Mouse (Mus musculus): ENCODE measurements at regions not wholly inside any gene's neighbourhood (a gene's known extent, or its start where the extent isn't known, plus 50 kb on each side); places are given as distances from the start of the nearest gene placed in this dataset.
"Not testable (repeated sequence)": the region's sequence is repeated elsewhere in the genome, so short reads cannot be mapped to it uniquely, and the experiment has no call there.

GRCm38 (mm10) chr6:22487467-22487866, 131.4 kb upstream of the Fam3c start:
- Histone ChIP-seq H3K27me3 (ENCODE audit: insufficient read depth, low read length) (no peaks in the 10 kb centered on the region), H3K4me2 (ENCODE audit: low read depth, low read length) (no peak overlapping the region), H3K36me3 (ENCODE audit: insufficient read depth, low read length) (no peaks in the 10 kb centered on the region), H3K9me3 (ENCODE audit: low read length) (no peaks in the 10 kb centered on the region), H3K4me1 (ENCODE audit: insufficient read depth, low read length) (no peaks in the 10 kb centered on the region), H3K4me3 (ENCODE audit: low read length) (no peak overlapping the region), H3K27ac (no peak overlapping the region), H3K9ac (replicated peaks; ENCODE audit: low read length) (no peak overlapping the region)
- ATAC-seq = no peak
- TF ChIP-seq CTCF (IDR thresholded peaks at IDR 0.05; ENCODE audit: low read depth) = no peak
- WGBS = 87% methylated on average over 3 of the region's 3 CpGs
- DNase-seq (ENCODE audit: low spot score) = no peak

GRCm38 (mm10) chr6:22485828-22486518, 129.9 kb upstream of the Fam3c start:
- Histone ChIP-seq H3K4me1 (ENCODE audit: insufficient read depth, low read length) (no peaks in the 10 kb centered on the region), H3K36me3 (ENCODE audit: insufficient read depth, low read length) (no peaks in the 10 kb centered on the region), H3K4me2 (ENCODE audit: low read depth, low read length) (no peak overlapping the region), H3K27me3 (ENCODE audit: insufficient read depth, low read length) (no peaks in the 10 kb centered on the region), H3K9me3 (ENCODE audit: low read length) (no peaks in the 10 kb centered on the region), H3K9ac (replicated peaks; ENCODE audit: low read length) (no peak overlapping the region), H3K4me3 (ENCODE audit: low read length) (no peak overlapping the region), H3K27ac (no peak overlapping the region)
- ATAC-seq (no peak), DNase-seq (ENCODE audit: low spot score) (no peak)
- 72% methylated on average over 11 of the region's 11 CpGs for WGBS
- TF ChIP-seq CTCF (IDR thresholded peaks at IDR 0.05; ENCODE audit: low read depth) = no peak

GRCm38 (mm10) chr6:22482257-22482656, 126.2 kb upstream of the Fam3c start:
- DNase-seq (ENCODE audit: low spot score); H3K9ac ChIP-seq (replicated peaks; ENCODE audit: low read length); H3K4me1 ChIP-seq (ENCODE audit: insufficient read depth, low read length); H3K27ac ChIP-seq; H3K27me3 ChIP-seq (ENCODE audit: insufficient read depth, low read length); H3K4me3 ChIP-seq (ENCODE audit: low read length); H3K9me3 ChIP-seq (ENCODE audit: low read length); H3K4me2 ChIP-seq (ENCODE audit: low read depth, low read length); ATAC-seq; H3K36me3 ChIP-seq (ENCODE audit: insufficient read depth, low read length): not testable (repeated sequence)
- whole genome bisulfite sequencing = 88% methylated on average over 4 of the region's 4 CpGs

GRCm38 (mm10) chr6:22474604-22475003, 118.6 kb upstream of the Fam3c start:
- Histone ChIP-seq H3K27ac (no peak overlapping the region), H3K9ac (replicated peaks; ENCODE audit: low read length) (no peak overlapping the region), H3K9me3 (ENCODE audit: low read length) (no peaks in the 10 kb centered on the region), H3K4me2 (ENCODE audit: low read depth, low read length) (no peak overlapping the region), H3K4me1 (ENCODE audit: insufficient read depth, low read length) (no peaks in the 10 kb centered on the region), H3K27me3 (ENCODE audit: insufficient read depth, low read length) (no peaks in the 10 kb centered on the region), H3K36me3 (ENCODE audit: insufficient read depth, low read length) (no peaks in the 10 kb centered on the region), H3K4me3 (ENCODE audit: low read length) (no peak overlapping the region)
- WGBS = 87% methylated on average over 4 of the region's 4 CpGs
- DNase-seq (ENCODE audit: low spot score) (no peak), ATAC-seq (no peak)
- TF ChIP-seq CTCF (IDR thresholded peaks at IDR 0.05; ENCODE audit: low read depth) = no peak

- no peak for ATAC-seq
Observed at GRCm38 (mm10) chr6:22474011-22474410, 118.0 kb upstream of the Fam3c start.

GRCm38 (mm10) chr6:22472400-22472799, 116.4 kb upstream of the Fam3c start:
- not testable (repeated sequence) for H3K4me1 ChIP-seq (ENCODE audit: insufficient read depth, low read length); H3K9me3 ChIP-seq (ENCODE audit: low read length); H3K4me2 ChIP-seq (ENCODE audit: low read depth, low read length); H3K27ac ChIP-seq; ATAC-seq; DNase-seq (ENCODE audit: low spot score); H3K27me3 ChIP-seq (ENCODE audit: insufficient read depth, low read length); H3K36me3 ChIP-seq (ENCODE audit: insufficient read depth, low read length); H3K9ac ChIP-seq (replicated peaks; ENCODE audit: low read length); H3K4me3 ChIP-seq (ENCODE audit: low read length)
- 86% methylated on average over 5 of the region's 5 CpGs for WGBS

More at GRCm38 (mm10) chr6:22474011-22474410, 118.0 kb upstream of the Fam3c start:
- no peak overlapping the region for H3K4me2 ChIP-seq (ENCODE audit: low read depth, low read length)
- TF ChIP-seq CTCF (IDR thresholded peaks at IDR 0.05; ENCODE audit: low read depth) = no peak
- no peaks in the 10 kb centered on the region for H3K27me3 ChIP-seq (ENCODE audit: insufficient read depth, low read length)
- no peak for DNase-seq (ENCODE audit: low spot score)
- H3K4me1 ChIP-seq (ENCODE audit: insufficient read depth, low read length) = no peaks in the 10 kb centered on the region
- no peak overlapping the region for H3K4me3 ChIP-seq (ENCODE audit: low read length)
- H3K36me3 ChIP-seq (ENCODE audit: insufficient read depth, low read length) = no peaks in the 10 kb centered on the region
- WGBS = 80% methylated on average over 2 of the region's 2 CpGs
- no peak overlapping the region for H3K27ac ChIP-seq
- no peaks in the 10 kb centered on the region for H3K9me3 ChIP-seq (ENCODE audit: low read length)
- H3K9ac ChIP-seq (replicated peaks; ENCODE audit: low read length) = no peak overlapping the region

GRCm38 (mm10) chr6:22467334-22467993, 111.4 kb upstream of the Fam3c start:
- H3K9ac ChIP-seq (replicated peaks; ENCODE audit: low read length) = no peak overlapping the region
- H3K36me3 ChIP-seq (ENCODE audit: insufficient read depth, low read length) = no peaks in the 10 kb centered on the region
- no peaks in the 10 kb centered on the region; the same call in 1 of the 2 replicates for H3K9me3 ChIP-seq (ENCODE audit: low read length)
- no peak overlapping the region for H3K4me3 ChIP-seq (ENCODE audit: low read length)
- no peak overlapping the region for H3K27ac ChIP-seq
- WGBS = 88% methylated on average over 11 of the region's 11 CpGs
- no peaks in the 10 kb centered on the region for H3K27me3 ChIP-seq (ENCODE audit: insufficient read depth, low read length)
- no peak overlapping the region for H3K4me2 ChIP-seq (ENCODE audit: low read depth, low read length)
- ATAC-seq (no peak), DNase-seq (ENCODE audit: low spot score) (no peak)
- H3K4me1 ChIP-seq (ENCODE audit: insufficient read depth, low read length) = no peaks in the 10 kb centered on the region
- TF ChIP-seq CTCF (IDR thresholded peaks at IDR 0.05; ENCODE audit: low read depth) = no peak

Measured in hindbrain, postnatal 0 days (tissue).